Mouse (Mus musculus) activated CD4-positive, CD25-positive, alpha-beta regulatory T cell, adult 4 months (primary cell): ENCODE measurements around the gene Dynll1. TPM values are rescaled to one million over a fixed set of nuclear protein-coding genes. Genes with fewer than 3 reads are reported as not detected.

Experiments
- ATAC-seq: one replicate; pipeline ENCODE4 v1.8.0; 2017
- polyA plus RNA-seq, 2 experiments: library from polyadenylated mRNA; unstranded; fragments of 100-300 nt; shearing (Covaris generic); gene quantifications; one replicate each; pipeline ENCODE4 v1.2.1; 2017

Dynll1 gene
- polyA plus RNA-seq, 2 experiments from 2014 or later = 459 to 496 TPM

DNA sequence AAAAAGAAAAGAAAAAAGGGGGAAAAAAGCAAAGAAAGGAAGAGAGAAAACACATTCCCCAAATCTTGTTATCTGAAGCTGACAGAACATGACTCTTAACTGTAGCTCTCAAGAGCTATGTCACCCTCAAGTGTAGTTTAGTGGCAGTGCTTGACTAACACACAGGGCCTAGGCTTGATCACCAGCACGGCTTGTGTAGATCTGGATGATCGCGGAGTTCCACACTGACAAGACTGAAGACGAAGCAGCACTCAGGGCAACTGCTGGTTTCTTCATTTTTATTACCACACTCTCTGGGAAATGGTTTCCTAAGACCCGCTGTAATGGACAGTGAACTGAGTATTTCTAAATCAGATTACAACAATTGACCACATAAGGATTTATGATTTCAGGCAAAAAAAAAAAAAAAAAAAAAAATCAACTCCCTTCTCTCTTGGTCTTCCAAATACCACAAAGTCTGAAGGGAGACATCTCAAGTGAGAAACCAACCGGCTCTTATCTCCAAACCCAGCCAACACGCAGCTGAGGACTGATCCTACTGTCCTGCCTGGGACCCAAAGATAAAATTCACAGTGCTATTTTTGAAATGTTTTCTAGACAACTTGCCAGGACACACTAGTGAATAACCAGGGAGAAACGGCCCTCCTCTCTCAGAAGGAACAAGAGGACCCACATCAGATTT, 33.9 kb downstream of the Dynll1 start:
- ATAC-seq = no peak

DNA sequence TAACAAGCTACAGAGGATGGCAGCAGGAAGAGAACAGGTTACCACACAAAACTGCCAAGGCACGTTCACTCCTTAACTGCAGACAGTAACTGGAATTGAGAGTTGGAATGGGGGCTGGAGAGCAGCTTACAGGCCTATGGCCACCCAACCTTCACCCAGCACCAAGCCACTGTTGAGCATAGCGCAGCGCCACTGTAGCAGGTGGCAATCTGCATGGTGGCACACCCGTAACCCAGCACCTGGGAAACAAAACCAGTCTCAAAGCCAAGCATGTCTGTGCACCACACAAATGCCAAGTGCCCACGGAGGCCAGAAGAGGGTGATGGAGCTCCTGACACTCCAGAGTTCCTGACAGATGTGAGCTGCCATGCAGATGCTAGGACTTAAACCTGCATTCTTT, 34.5 kb downstream of the Dynll1 start:
- ATAC-seq = no peak

DNA sequence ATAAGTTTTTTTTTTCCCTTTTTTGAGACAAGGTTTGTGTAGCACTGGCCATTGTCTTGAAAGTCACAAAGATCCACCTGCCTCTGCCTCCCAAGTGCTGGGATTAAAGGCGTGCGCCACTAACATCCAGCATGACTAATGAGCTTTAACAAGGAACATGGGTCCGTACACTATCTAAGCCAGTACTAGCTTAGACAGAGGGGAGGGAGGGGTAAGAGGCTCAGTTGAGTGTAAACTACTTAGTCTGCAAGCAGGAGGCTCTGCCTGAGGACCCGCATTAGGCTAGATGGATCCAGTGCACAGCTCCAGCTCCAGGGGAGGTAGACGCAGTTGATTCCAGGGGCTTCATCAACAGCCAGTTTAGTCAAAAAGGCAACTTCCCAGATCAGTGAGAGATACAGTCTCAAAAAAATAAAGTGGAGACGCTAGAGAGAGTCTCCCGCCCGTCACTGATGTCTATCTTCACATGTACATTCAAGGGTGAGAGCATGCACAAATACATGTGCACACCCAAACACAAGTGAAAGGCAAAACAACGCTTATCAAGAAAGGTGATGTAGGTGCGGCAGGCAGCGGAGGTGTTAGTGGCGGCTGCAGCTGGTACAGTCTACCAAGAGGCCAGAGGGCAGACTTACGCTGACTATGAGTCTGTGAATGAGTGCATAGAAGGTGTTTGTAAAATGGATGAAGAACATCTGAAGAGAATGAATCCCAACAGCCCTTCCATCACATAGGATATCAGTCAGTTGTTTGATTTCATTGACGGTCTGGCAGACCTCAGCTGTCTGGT, 38.1 kb downstream of the Dynll1 start:
- ATAC-seq = no peak

DNA sequence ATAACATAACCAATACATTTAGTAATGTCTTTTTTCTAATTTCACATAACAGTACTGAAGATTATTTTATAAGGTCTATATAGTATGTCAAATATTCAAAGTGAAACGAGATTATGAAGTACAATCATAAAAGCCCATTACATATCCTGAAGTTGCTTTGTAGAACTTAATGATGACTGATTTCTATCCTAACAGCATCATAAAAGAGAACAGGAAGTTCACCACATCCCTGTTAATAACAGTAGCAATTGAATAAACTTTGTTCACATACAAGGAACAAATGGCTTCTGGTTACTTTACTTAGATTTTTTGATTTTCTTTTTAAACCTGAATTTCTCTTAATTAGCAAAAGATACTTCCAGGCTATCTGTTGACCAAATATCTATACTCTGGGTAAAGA, 38.9 kb downstream of the Dynll1 start:
- peak; percentile 59 for ATAC-seq

DNA sequence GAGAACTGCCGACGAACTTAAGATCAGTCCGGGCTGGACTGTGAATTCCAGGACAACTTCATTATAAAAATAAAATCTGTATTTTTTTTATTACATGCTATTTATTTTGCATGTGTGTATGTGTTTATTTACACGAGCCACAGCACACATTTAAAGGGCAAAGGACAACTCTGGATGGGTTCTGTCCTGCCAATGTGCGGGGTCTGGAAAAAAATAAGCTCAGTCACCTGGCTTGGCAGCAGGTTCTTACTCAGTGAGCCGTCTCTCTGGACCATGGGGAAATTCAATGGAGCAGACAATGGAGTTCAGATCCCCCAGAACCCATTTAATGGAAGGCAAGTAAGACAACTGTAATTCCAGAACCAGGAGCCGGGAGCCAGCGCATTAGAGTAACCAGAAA, 39.7 kb downstream of the Dynll1 start:
- ATAC-seq = no peak

DNA sequence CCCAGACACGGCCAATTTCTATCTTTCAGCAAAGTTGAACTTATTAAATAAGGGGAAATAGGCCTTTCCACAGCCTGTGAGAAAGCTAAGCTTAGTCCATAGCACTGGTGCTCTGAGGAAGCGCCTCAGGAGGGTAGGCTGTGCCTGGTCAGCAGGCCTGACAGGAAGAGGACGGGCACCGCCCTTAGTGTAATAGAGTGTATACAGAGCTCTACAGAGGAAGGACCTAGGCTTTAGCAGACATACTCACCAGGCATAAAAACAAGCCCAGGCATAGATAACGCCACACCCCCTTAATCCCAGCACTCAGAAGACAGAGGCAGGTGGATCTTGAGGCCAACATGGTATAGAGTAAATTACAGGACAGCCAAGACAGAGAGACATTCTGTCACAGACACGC, 40.4 kb downstream of the Dynll1 start:
- no peak for ATAC-seq

DNA sequence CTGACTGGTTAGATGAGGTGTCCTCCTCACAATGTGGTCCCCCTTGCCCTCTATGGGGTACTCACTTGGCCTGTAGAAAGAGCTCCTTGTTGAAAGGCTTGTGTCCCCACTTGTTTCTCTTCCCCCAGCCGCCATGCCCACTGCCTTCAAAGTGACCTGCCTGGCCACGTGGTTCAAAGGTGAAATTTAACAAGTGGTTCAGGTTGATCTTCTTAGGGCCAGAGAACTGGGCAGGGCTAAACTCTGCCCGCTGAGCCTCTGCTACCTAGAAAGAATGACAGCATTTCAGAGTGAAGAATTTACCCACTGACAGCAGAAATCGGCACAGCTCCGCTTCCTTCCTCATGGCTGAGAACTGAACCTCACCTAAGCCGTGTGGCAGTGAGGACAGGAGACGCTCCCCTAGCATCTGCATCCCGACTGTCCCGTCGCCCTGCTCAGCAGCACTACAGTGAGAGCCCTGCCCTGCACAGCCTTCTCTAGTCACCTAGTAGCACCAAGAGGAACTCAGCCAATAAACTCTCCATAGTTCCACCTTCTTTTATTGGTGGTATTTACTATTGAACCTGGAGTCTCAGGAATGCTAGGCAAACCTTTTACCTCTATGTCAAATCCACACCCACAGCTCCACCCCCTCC, 43.8 kb downstream of the Dynll1 start:
- ATAC-seq = no peak

DNA sequence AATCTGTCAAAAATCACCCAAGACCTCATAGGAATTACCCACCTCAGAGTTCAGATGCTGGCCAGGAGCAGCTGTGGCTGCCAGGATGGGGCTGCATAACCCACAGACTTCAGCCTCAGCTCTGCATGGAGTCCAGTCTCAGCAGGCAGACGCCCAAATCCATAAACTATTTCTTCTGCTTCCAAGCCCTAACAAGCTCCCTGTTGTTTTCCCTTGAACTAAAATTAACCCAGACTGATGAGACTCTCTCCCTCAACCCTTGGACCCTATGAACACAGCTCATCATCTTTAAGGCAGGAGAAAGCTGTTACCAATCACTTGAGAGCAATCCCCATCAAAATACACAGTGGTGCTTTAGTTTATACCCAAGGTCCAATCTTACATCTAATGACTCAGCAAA, 45.3 kb downstream of the Dynll1 start:
- ATAC-seq = no peak

Other genes with a start within 250 kb of the Dynll1 start
- gene Gm10401, start 202.7 kb downstream of the Dynll1 start, polyA plus RNA-seq = 10 to 100 TPM; 11.7 to 19.1 TPM
- 10 to 100 TPM; 14.7 to 24.1 TPM for gene Acads, start 181.7 kb downstream of the Dynll1 start, polyA plus RNA-seq
- 10 to 100 TPM; 18.3 to 19.0 TPM for gene Unc119b, start 166.0 kb downstream of the Dynll1 start, polyA plus RNA-seq
- 10 to 100 TPM; 26.8 to 37.1 TPM for gene Mlec, start 142.8 kb downstream of the Dynll1 start, polyA plus RNA-seq
- under 1 TPM in 1 of 2 experiments, not detected in 1; 0.54 TPM for gene Cabp1, start 106.6 kb downstream of the Dynll1 start, polyA plus RNA-seq
- 100 to 1,000 TPM; 122 to 135 TPM for gene Pop5, start 65.2 kb downstream of the Dynll1 start, polyA plus RNA-seq
- gene Rnf10, start 28.1 kb downstream of the Dynll1 start, polyA plus RNA-seq = 10 to 100 TPM; 30.8 to 33.1 TPM
- 10 to 100 TPM; 27.2 to 34.4 TPM for gene Coq5, start 21.3 kb downstream of the Dynll1 start, polyA plus RNA-seq
- gene Srsf9, start 26.2 kb upstream of the Dynll1 start, polyA plus RNA-seq = 10 to 100 TPM; 17.9 to 23.8 TPM
- gene Gatc, start 40.2 kb upstream of the Dynll1 start, polyA plus RNA-seq = 10 to 100 TPM; 11.3 to 12.0 TPM
- gene Triap1, start 40.2 kb upstream of the Dynll1 start, polyA plus RNA-seq = 10 to 100 TPM; 42.3 to 45.6 TPM
- gene Cox6a1, start 48.0 kb upstream of the Dynll1 start, polyA plus RNA-seq = 100 to 1,000 TPM; 589 to 624 TPM
- not detected for gene Msi1, start 128.6 kb upstream of the Dynll1 start, polyA plus RNA-seq
- not detected for gene Pla2g1b, start 165.3 kb upstream of the Dynll1 start, polyA plus RNA-seq
- 10 to 100 TPM; 10.4 to 14.9 TPM for gene Sirt4, start 183.7 kb upstream of the Dynll1 start, polyA plus RNA-seq
- 10 to 100 TPM; 14.5 to 21.0 TPM for gene Pxn, start 205.7 kb upstream of the Dynll1 start, polyA plus RNA-seq